Mouse (Mus musculus) hindlimb bud, embryonic 11.5 days (tissue): ENCODE data around the gene Slc8b1.
A peak's percentile ranks its signal among the peaks of the same experiment; 100 is the strongest.
"Not testable (repeated sequence)": the region's sequence is repeated elsewhere in the genome, so short reads cannot be mapped to it uniquely, and the experiment has no call there.

Source experiments
- DNase-seq: peaks from one replicate; pipeline ENCODE4 v3.0.0-alpha.2; 2012; ENCODE audit warnings: low read depth, low spot score; ENCODE audit errors: extremely low spot score

Slc8b1 gene

GRCm38 (mm10) chr5:120495064-120495702 lies 15.8 kb upstream of the Slc8b1 start:
- no peak for DNase-seq

- DNase-seq: no peak
Measured at GRCm38 (mm10) chr5:120495703-120496226, 15.2 kb upstream of the Slc8b1 start.

- no peak for DNase-seq
Measured at GRCm38 (mm10) chr5:120497071-120497470, 13.9 kb upstream of the Slc8b1 start.

GRCm38 (mm10) chr5:120499202-120499601 lies 11.8 kb upstream of the Slc8b1 start:
- no peak for DNase-seq

- not testable (repeated sequence) for DNase-seq
Measured at GRCm38 (mm10) chr5:120500609-120501008, 10.4 kb upstream of the Slc8b1 start.

- DNase-seq: no peak
Measured at GRCm38 (mm10) chr5:120502147-120502621, 8.8 kb upstream of the Slc8b1 start.

- no peak for DNase-seq
Measured at GRCm38 (mm10) chr5:120502675-120503143, 8.3 kb upstream of the Slc8b1 start.

- peak; percentile 31 for DNase-seq
Measured at GRCm38 (mm10) chr5:120503144-120503795, 7.7 kb upstream of the Slc8b1 start, which contains the start of gene Plbd2. Gene Plbd2 (minus strand): TSS chr5:120503625.

GRCm38 (mm10) chr5:120505368-120505767 lies 5.6 kb upstream of the Slc8b1 start:
- DNase-seq: peak; percentile 39

GRCm38 (mm10) chr5:120505781-120506180 lies 5.2 kb upstream of the Slc8b1 start:
- DNase-seq: no peak

- DNase-seq: no peak
Measured at GRCm38 (mm10) chr5:120506490-120506889, 4.5 kb upstream of the Slc8b1 start.

GRCm38 (mm10) chr5:120507311-120507710 lies 3.7 kb upstream of the Slc8b1 start:
- DNase-seq: no peak

GRCm38 (mm10) chr5:120511643-120512220 lies 764 bp downstream of the Slc8b1 start:
- DNase-seq: no peak

- no peak for DNase-seq
Measured at GRCm38 (mm10) chr5:120512911-120513555, 2.1 kb downstream of the Slc8b1 start.

- no peak for DNase-seq
Measured at GRCm38 (mm10) chr5:120514031-120514677, 3.2 kb downstream of the Slc8b1 start.

- DNase-seq: no peak
Measured at GRCm38 (mm10) chr5:120514754-120515153, 3.8 kb downstream of the Slc8b1 start.

- DNase-seq: no peak
Measured at GRCm38 (mm10) chr5:120515451-120515850, 4.5 kb downstream of the Slc8b1 start.

- DNase-seq: no peak
Measured at GRCm38 (mm10) chr5:120516221-120516984, 5.4 kb downstream of the Slc8b1 start.

- DNase-seq: no peak
Measured at GRCm38 (mm10) chr5:120517552-120517951, 6.6 kb downstream of the Slc8b1 start.

GRCm38 (mm10) chr5:120522649-120523048 lies 11.7 kb downstream of the Slc8b1 start:
- no peak for DNase-seq
